Mouse (Mus musculus): Measurements from ENCODE around the gene Tshz2.

DNA sequence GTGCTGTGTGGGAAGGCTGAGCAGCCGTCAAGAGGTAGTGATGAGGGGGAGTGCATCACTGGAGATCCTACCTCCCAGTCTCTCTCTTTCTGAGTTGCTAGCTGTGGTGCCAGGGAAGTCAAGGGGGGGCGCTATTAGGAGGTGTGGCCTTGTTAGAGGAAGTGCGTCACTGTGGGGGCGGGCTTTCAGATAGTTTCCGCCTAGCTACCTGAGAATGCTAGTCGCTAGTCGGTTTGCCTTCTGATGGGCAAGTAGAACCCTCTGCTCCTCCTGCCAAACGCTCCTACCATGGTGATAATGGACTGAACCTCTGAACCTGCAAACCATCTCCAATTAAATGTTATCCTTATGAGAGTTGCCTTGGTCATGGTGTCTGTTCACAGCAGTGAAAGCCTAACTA is 282.1 kb downstream of the Tshz2 start:
- no peak for TF ChIP-seq POLR2A (IDR thresholded peaks at IDR 0.05; ENCODE audit: low read depth, low read length)
- TF ChIP-seq CTCF (IDR thresholded peaks at IDR 0.05; ENCODE audit: extremely low read depth, insufficient read length, insufficient replicate concordance, low read depth, low read length) = no peak

Data from small intestine, adult 2 months (tissue).